Mouse (Mus musculus): ENCODE data around the gene Tep1. TPM values are rescaled to one million over a fixed set of nuclear protein-coding genes. Genes with fewer than 3 reads are reported as not detected.
"Not testable (repeated sequence)": the region's sequence is repeated elsewhere in the genome, so short reads cannot be mapped to it uniquely, and the experiment has no call there.

Tep1 gene
- polyA plus RNA-seq, 1 experiment from 2014 or later: 8.5 TPM

GRCm38 (mm10) chr14:50862641-50863040, 7.7 kb downstream of the Tep1 start:
- no peak overlapping the region for H3K9ac ChIP-seq
- peaks cover 28% of the 10 kb centered on the region for H3K36me3 ChIP-seq
- H3K9me3 ChIP-seq (replicated peaks): no peaks in the 10 kb centered on the region
- H3K27ac ChIP-seq: no peak overlapping the region
- H3K4me1 ChIP-seq: no peaks in the 10 kb centered on the region
- no peak overlapping the region for H3K4me3 ChIP-seq (replicated peaks)
- H3K4me2 ChIP-seq: no peak overlapping the region
- ATAC-seq (replicated peaks; ENCODE audit: low FRiP score): no peak
- WGBS: 91% methylated on average over 10 of the region's 10 CpGs
- no peaks in the 10 kb centered on the region for H3K27me3 ChIP-seq

- Histone ChIP-seq H3K4me2 (no peak overlapping the region), H3K9ac (no peak overlapping the region), H3K27ac (no peak overlapping the region), H3K9me3 (replicated peaks) (no peaks in the 10 kb centered on the region), H3K4me3 (replicated peaks) (no peak overlapping the region), H3K4me1 (no peaks in the 10 kb centered on the region), H3K36me3 (peaks cover 48% of the 10 kb centered on the region), H3K27me3 (no peaks in the 10 kb centered on the region)
- 85% methylated on average over 5 of the region's 5 CpGs for WGBS
- ATAC-seq (replicated peaks; ENCODE audit: low FRiP score): no peak
Observed at GRCm38 (mm10) chr14:50855788-50856187, 14.6 kb downstream of the Tep1 start.

- no peaks in the 10 kb centered on the region for H3K9me3 ChIP-seq (replicated peaks)
- peaks cover 21% of the 10 kb centered on the region for H3K36me3 ChIP-seq
- ATAC-seq (replicated peaks; ENCODE audit: low FRiP score): no peak
- H3K4me1 ChIP-seq: no peaks in the 10 kb centered on the region
- H3K27ac ChIP-seq: no peak overlapping the region
- H3K9ac ChIP-seq: no peak overlapping the region
- 66% methylated on average over 6 of the region's 6 CpGs for WGBS
- no peak overlapping the region for H3K4me3 ChIP-seq (replicated peaks)
- no peak overlapping the region for H3K4me2 ChIP-seq
- H3K27me3 ChIP-seq: no peaks in the 10 kb centered on the region
Observed at GRCm38 (mm10) chr14:50837236-50837635, 33.1 kb downstream of the Tep1 start.

- Histone ChIP-seq H3K9me3 (replicated peaks) (no peaks in the 10 kb centered on the region), H3K9ac (no peak overlapping the region), H3K27ac (no peak overlapping the region), H3K4me2 (no peak overlapping the region), H3K36me3 (peaks cover 10% of the 10 kb centered on the region; the same call in 1 of the 2 replicates), H3K4me3 (replicated peaks) (no peak overlapping the region), H3K27me3 (no peaks in the 10 kb centered on the region), H3K4me1 (no peaks in the 10 kb centered on the region)
- ATAC-seq (replicated peaks; ENCODE audit: low FRiP score): no peak
- 66% methylated on average over 2 of the region's 2 CpGs for WGBS
Observed at GRCm38 (mm10) chr14:50834435-50834834, 35.9 kb downstream of the Tep1 start.

- 85% methylated on average over 10 of the region's 10 CpGs for WGBS
Observed at GRCm38 (mm10) chr14:50833964-50834363, 36.4 kb downstream of the Tep1 start.

GRCm38 (mm10) chr14:50829878-50830277, 40.5 kb downstream of the Tep1 start:
- no peak overlapping the region for H3K9ac ChIP-seq
- no peak overlapping the region for H3K27ac ChIP-seq
- H3K36me3 ChIP-seq: peaks cover 15% of the 10 kb centered on the region
- no peak for ATAC-seq (replicated peaks; ENCODE audit: low FRiP score)
- H3K9me3 ChIP-seq (replicated peaks): no peaks in the 10 kb centered on the region
- H3K27me3 ChIP-seq: no peaks in the 10 kb centered on the region
- WGBS: 84% methylated on average over 3 of the region's 3 CpGs
- H3K4me1 ChIP-seq: no peaks in the 10 kb centered on the region
- H3K4me2 ChIP-seq: no peak overlapping the region
- no peak overlapping the region for H3K4me3 ChIP-seq (replicated peaks)

More at GRCm38 (mm10) chr14:50833964-50834363, 36.4 kb downstream of the Tep1 start:
- Histone ChIP-seq H3K4me3 (replicated peaks) (no peak overlapping the region), H3K36me3 (peaks cover 15% of the 10 kb centered on the region), H3K27me3 (no peaks in the 10 kb centered on the region), H3K27ac (no peak overlapping the region), H3K9me3 (replicated peaks) (no peaks in the 10 kb centered on the region), H3K9ac (no peak overlapping the region), H3K4me2 (no peak overlapping the region), H3K4me1 (no peaks in the 10 kb centered on the region)
- ATAC-seq (replicated peaks; ENCODE audit: low FRiP score): no peak

GRCm38 (mm10) chr14:50826579-50826978, 43.8 kb downstream of the Tep1 start:
- no peak overlapping the region for H3K4me2 ChIP-seq
- H3K4me3 ChIP-seq (replicated peaks): no peak overlapping the region
- H3K27me3 ChIP-seq: no peaks in the 10 kb centered on the region
- no peak for ATAC-seq (replicated peaks; ENCODE audit: low FRiP score)
- H3K36me3 ChIP-seq: peaks cover 39% of the 10 kb centered on the region
- H3K9ac ChIP-seq: no peak overlapping the region
- WGBS: 84% methylated on average over 4 of the region's 4 CpGs
- H3K27ac ChIP-seq: no peak overlapping the region
- no peaks in the 10 kb centered on the region for H3K4me1 ChIP-seq
- no peaks in the 10 kb centered on the region; the same call in 1 of the 2 replicates for H3K9me3 ChIP-seq (replicated peaks)

- H3K9ac ChIP-seq: no peak overlapping the region
- H3K27me3 ChIP-seq: no peaks in the 10 kb centered on the region
- peaks cover 59% of the 10 kb centered on the region for H3K36me3 ChIP-seq
- H3K9me3 ChIP-seq (replicated peaks): no peaks in the 10 kb centered on the region; the same call in 1 of the 2 replicates
- H3K4me2 ChIP-seq: no peak overlapping the region
- no peak for ATAC-seq (replicated peaks; ENCODE audit: low FRiP score)
- WGBS: 91% methylated on average over 9 of the region's 9 CpGs
- H3K4me1 ChIP-seq: no peaks in the 10 kb centered on the region
- no peak overlapping the region for H3K27ac ChIP-seq
- H3K4me3 ChIP-seq (replicated peaks): no peak overlapping the region
Observed at GRCm38 (mm10) chr14:50824219-50824618, 46.1 kb downstream of the Tep1 start.

- Histone ChIP-seq H3K36me3 (peaks cover 58% of the 10 kb centered on the region), H3K4me3 (replicated peaks) (no peak overlapping the region), H3K27ac (no peak overlapping the region), H3K9me3 (replicated peaks) (no peaks in the 10 kb centered on the region; the same call in 1 of the 2 replicates), H3K9ac (no peak overlapping the region), H3K4me2 (no peak overlapping the region), H3K4me1 (no peaks in the 10 kb centered on the region), H3K27me3 (no peaks in the 10 kb centered on the region)
- no peak for ATAC-seq (replicated peaks; ENCODE audit: low FRiP score)
- WGBS: 90% methylated on average over 2 of the region's 2 CpGs
Observed at GRCm38 (mm10) chr14:50823240-50823639, 47.1 kb downstream of the Tep1 start.

- H3K4me1 ChIP-seq: peaks cover 4% of the 10 kb centered on the region
- H3K36me3 ChIP-seq: peaks cover 79% of the 10 kb centered on the region
- H3K27ac ChIP-seq: no peak overlapping the region
- H3K4me2 ChIP-seq: no peak overlapping the region
- H3K9me3 ChIP-seq (replicated peaks): no peaks in the 10 kb centered on the region
- 86% methylated on average over 2 of the region's 2 CpGs for WGBS
- ATAC-seq (replicated peaks; ENCODE audit: low FRiP score): no peak
- no peak overlapping the region for H3K9ac ChIP-seq
- no peak overlapping the region for H3K4me3 ChIP-seq (replicated peaks)
- H3K27me3 ChIP-seq: no peaks in the 10 kb centered on the region
Observed at GRCm38 (mm10) chr14:50813060-50813459, 57.3 kb downstream of the Tep1 start.

GRCm38 (mm10) chr14:50807487-50808072, 62.8 kb downstream of the Tep1 start, which contains the start of the genes Ccnb1ip1 and Parp2:
Ccnb1ip1 (minus strand) TSS chr14:50807732.
Parp2 (plus strand) TSS chr14:50807841.
- Histone ChIP-seq H3K27ac (peak within 1 kb of the TSS; percentile 89), H3K9ac (peak within 1 kb of the TSS; percentile 55), H3K4me1 (peaks cover 9% of the 10 kb centered on the region), H3K36me3 (peaks cover 27% of the 10 kb centered on the region), H3K4me2 (peak within 1 kb of the TSS; percentile 61), H3K27me3 (no peaks in the 10 kb centered on the region), H3K9me3 (replicated peaks) (no peaks in the 10 kb centered on the region), H3K4me3 (replicated peaks) (peak within 1 kb of the TSS; percentile 56)
- WGBS: under 1% methylated on average over 42 of the region's 42 CpGs
- ATAC-seq (replicated peaks; ENCODE audit: low FRiP score): peak; percentile 100

GRCm38 (mm10) chr14:50806469-50806868, 63.9 kb downstream of the Tep1 start:
- H3K9me3 ChIP-seq (replicated peaks); H3K27me3 ChIP-seq; H3K27ac ChIP-seq; ATAC-seq (replicated peaks; ENCODE audit: low FRiP score); H3K4me1 ChIP-seq; H3K4me3 ChIP-seq (replicated peaks); H3K9ac ChIP-seq: not testable (repeated sequence)
- peaks cover 17% of the 10 kb centered on the region for H3K36me3 ChIP-seq
- H3K4me2 ChIP-seq: peak overlapping the region; percentile 61
- WGBS: 90% methylated on average over 5 of the region's 5 CpGs

GRCm38 (mm10) chr14:50804683-50805082, 65.7 kb downstream of the Tep1 start:
- WGBS: 69% methylated on average over 13 of the region's 13 CpGs
- Histone ChIP-seq H3K27ac (no peak overlapping the region), H3K9ac (no peak overlapping the region), H3K4me3 (replicated peaks) (no peak overlapping the region), H3K4me1 (peaks cover 9% of the 10 kb centered on the region), H3K9me3 (replicated peaks) (no peaks in the 10 kb centered on the region), H3K4me2 (no peak overlapping the region), H3K36me3 (peaks cover 2% of the 10 kb centered on the region; the same call in 1 of the 2 replicates), H3K27me3 (no peaks in the 10 kb centered on the region)
- no peak for ATAC-seq (replicated peaks; ENCODE audit: low FRiP score)

Measured in kidney, embryonic 15.5 days (tissue).